Mouse (Mus musculus) forebrain, embryonic 14.5 days (tissue): ENCODE measurements at regions not wholly inside any gene's neighbourhood (a gene's known extent, or its start where the extent isn't known, plus 50 kb on each side); places are given as distances from the start of the nearest gene placed in this dataset.
A peak's percentile ranks its signal among the peaks of the same experiment; 100 is the strongest.

ENCODE experiments used
- ATAC-seq: fragments of 200-750 bp; cut with Nextera tagmentation; 2 replicates; pipeline ENCODE4 v1.8.0; 2017; ENCODE audit warnings: mild to moderate bottlenecking, moderate library complexity
- DNase-seq: peaks from one replicate; pipeline ENCODE4 v3.0.0-alpha.2; 2015; ENCODE audit warnings: low spot score
- H3K27ac ChIP-seq: fragments of 300-500 bp; sonication (generic); 2 replicates; pipeline ENCODE4 v1.5.1; 2014; ENCODE audit warnings: low read depth, mild to moderate bottlenecking, control low read depth, low read length, moderate library complexity
- H3K27me3 ChIP-seq: fragments of 300-500 bp; sonication (generic); replicated peaks from 2 replicates; pipeline ENCODE4 v1.6.1; 2014; ENCODE audit warnings: low read length, control low read depth, mixed read lengths; ENCODE audit not compliant: control insufficient read depth, insufficient read depth
- H3K36me3 ChIP-seq: fragments of 300-500 bp; sonication (generic); 2 replicates; pipeline ENCODE4 v1.6.1; 2014; ENCODE audit warnings: low read length, control low read depth; ENCODE audit not compliant: control insufficient read depth, insufficient read depth
- H3K4me1 ChIP-seq: fragments of 300-500 bp; sonication (generic); 2 replicates; pipeline ENCODE4 v1.6.1; 2014; ENCODE audit warnings: antibody characterized with exemption, low read length, control low read depth; ENCODE audit not compliant: control insufficient read depth, insufficient read depth
- H3K4me2 ChIP-seq: fragments of 300-500 bp; sonication (generic); 2 replicates; pipeline ENCODE4 v1.6.1; 2014; ENCODE audit warnings: mild to moderate bottlenecking, control low read depth, low read length
- H3K4me3 ChIP-seq: fragments of 300-500 bp; sonication (generic); 2 replicates; pipeline ENCODE4 v1.5.1; 2014; ENCODE audit warnings: low read depth, low read length, control low read depth
- H3K9ac ChIP-seq: fragments of 300-500 bp; sonication (generic); 2 replicates; pipeline ENCODE4 v1.6.1; 2014; ENCODE audit warnings: mild to moderate bottlenecking, low read length, control low read depth, moderate library complexity
- H3K9me3 ChIP-seq: fragments of 300-500 bp; sonication (generic); replicated peaks from 2 replicates; pipeline ENCODE4 v1.6.1; 2016; ENCODE audit warnings: low read length, control low read depth, mixed read lengths; ENCODE audit not compliant: control insufficient read depth
- WGBS: fragments of 180-500 bp; shearing (Covaris S2); extraction: QIAGEN DNeasy Blood & Tissue Kit; methylation state at CpG from one replicate; pipeline ENCODE4 v1.1.7; 2014; 5-methylcytosine and 5-hydroxymethylcytosine counted together

DNA sequence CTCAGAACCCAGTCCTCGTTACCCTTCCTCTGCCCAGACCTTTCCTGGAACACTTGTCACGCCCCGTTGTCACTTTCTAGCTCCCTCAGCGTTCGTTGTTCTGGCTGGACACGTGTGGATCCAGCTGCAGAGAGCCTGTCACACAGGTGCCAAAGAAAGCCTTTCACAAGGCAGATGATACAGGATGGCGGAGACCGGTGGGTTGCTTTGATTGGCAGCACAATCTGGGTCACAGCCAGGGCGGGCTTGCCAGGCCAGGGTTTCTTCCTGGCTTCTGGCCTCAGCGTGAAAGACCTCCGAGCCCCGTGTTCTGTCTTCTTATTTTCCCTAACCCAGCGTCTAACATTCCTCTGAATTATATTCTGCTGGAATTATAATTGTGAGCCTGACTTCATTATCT lies 94.7 kb upstream of the Tmem189 start:
- no peak for ATAC-seq
- Histone ChIP-seq H3K27ac (no peak overlapping the region), H3K9me3 (no peaks in the 10 kb centered on the region), H3K4me3 (no peak overlapping the region), H3K9ac (no peak overlapping the region), H3K36me3 (no peaks in the 10 kb centered on the region), H3K4me2 (no peak overlapping the region), H3K4me1 (no peaks in the 10 kb centered on the region), H3K27me3 (no peaks in the 10 kb centered on the region)
- DNase-seq = no peak
- WGBS = 83% methylated on average over 13 of the region's 13 CpGs

DNA sequence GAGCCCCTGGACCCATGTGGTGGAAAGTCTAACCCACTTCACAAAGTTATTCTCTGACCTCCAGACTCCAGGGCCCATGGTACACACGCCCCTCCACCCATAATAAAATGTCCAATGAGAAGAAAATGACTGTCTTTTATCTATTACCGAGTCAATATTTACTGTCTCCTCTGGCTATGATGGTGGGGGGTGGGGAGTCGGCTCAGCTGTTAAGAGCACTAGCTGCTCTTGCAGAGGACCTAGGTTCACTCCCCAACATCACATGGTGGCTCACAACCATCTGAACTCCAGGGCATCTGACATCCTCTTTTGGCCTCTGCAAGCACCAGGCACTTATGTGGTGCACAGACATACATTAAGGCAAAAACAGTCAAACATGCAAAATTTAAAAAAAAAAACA lies 93.8 kb upstream of the Tmem189 start:
- Histone ChIP-seq H3K4me1 (no peaks in the 10 kb centered on the region), H3K9ac (no peak overlapping the region), H3K27ac (no peak overlapping the region), H3K4me3 (no peak overlapping the region), H3K4me2 (no peak overlapping the region), H3K27me3 (no peaks in the 10 kb centered on the region), H3K36me3 (no peaks in the 10 kb centered on the region), H3K9me3 (no peaks in the 10 kb centered on the region)
- WGBS = 74% methylated on average over 3 of the region's 3 CpGs
- no peak for ATAC-seq
- DNase-seq = no peak

DNA sequence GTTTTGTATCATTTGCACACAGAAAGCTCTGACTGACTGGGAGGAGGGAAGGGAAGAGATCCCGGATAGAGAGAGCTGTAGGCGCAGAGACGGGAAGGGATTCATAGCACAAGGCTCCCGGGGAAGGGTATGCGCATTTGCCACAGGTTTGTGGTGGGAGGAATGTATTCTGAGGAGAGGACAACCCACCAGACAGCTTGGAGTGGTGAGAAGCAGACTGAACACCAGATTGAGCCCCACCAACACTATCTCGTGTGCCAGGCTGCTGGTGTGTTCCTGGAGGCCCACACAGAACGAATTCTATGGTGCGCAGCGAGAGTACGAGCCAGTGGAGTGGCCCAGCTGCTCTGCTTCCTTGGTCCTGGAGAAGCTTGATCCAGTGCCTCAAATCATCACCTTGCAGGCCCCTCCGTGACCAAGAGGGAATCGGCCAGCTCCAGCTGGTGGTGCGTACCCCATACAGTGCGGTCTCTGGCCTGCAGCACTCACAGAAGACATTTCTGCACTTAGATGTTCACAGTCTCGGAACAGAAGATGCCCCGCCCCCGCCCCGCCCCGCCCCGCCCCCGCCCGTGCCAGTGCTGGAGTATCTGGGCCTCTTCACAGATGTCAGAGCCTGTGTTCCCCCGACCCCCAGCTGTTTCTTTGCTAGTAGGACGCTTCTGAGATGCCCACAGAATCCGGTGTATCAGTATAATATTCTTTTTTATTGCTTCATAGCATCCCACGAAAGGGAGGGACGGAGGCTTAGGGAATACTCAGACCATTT lies 92.8 kb upstream of the Tmem189 start:
- Histone ChIP-seq H3K9ac (no peak overlapping the region), H3K36me3 (no peaks in the 10 kb centered on the region), H3K27me3 (no peaks in the 10 kb centered on the region), H3K27ac (no peak overlapping the region), H3K4me1 (peaks cover 5% of the 10 kb centered on the region), H3K4me2 (no peak overlapping the region), H3K4me3 (no peak overlapping the region), H3K9me3 (no peaks in the 10 kb centered on the region)
- WGBS = 29% methylated on average over 27 of the region's 27 CpGs
- ATAC-seq = peak; percentile 42; the same call in 1 of the 2 replicates
- DNase-seq = peak; percentile 32

DNA sequence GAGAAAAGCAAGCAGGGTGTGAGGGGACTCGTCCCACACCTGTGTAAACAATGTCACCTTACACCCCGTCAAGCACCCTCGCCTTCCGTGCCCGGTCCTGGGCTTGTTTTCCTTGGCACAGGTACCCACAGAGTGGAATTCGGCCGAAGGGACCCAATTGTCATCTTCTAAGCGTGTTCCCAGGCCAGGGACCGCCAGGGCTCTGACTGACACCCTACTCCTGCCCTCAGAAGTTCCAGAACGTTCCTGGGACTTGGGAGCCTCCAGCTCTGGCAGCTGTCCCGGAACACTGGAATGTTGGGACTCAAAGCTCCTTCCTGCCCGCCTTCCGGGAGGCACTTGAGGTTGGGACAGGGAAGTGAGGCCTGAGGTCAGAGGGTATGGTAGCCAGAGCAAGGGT lies 91.9 kb upstream of the Tmem189 start:
- ATAC-seq = no peak
- 77% methylated on average over 13 of the region's 13 CpGs for WGBS

DNA sequence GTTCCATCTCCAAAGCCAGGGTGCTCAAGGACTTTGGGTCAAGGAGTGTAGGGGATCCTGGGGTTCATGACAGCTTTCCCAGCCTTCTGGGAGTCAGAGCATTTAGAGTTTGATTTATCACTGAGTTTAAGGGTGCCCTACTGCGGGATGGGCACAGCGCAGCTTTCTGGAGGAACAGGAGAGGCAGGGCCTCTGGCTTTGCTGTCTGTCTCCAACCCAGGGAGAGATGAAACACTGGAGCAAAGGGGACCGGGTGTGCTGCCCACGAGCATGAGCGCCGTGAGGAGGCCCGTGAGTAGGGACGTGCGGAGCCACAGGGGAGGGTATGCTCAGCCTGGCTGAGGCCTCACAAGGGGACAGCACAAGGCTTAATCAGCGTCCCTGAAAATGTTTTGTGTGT lies 89.1 kb upstream of the Tmem189 start:
- Histone ChIP-seq H3K36me3 (no peaks in the 10 kb centered on the region), H3K27me3 (no peaks in the 10 kb centered on the region), H3K4me2 (no peak overlapping the region), H3K9me3 (no peaks in the 10 kb centered on the region), H3K4me3 (no peak overlapping the region), H3K27ac (no peak overlapping the region), H3K4me1 (peaks cover 7% of the 10 kb centered on the region), H3K9ac (no peak overlapping the region; the same call in 1 of the 2 replicates)
- WGBS = 64% methylated on average over 10 of the region's 10 CpGs
- DNase-seq (no peak), ATAC-seq (no peak)

More for the DNA sequence above, 91.9 kb upstream of the Tmem189 start:
- Histone ChIP-seq H3K4me2 (no peak overlapping the region), H3K27me3 (no peaks in the 10 kb centered on the region), H3K4me3 (no peak overlapping the region), H3K4me1 (peaks cover 7% of the 10 kb centered on the region), H3K9ac (no peak overlapping the region), H3K36me3 (no peaks in the 10 kb centered on the region), H3K27ac (no peak overlapping the region), H3K9me3 (no peaks in the 10 kb centered on the region)
- DNase-seq = no peak

DNA sequence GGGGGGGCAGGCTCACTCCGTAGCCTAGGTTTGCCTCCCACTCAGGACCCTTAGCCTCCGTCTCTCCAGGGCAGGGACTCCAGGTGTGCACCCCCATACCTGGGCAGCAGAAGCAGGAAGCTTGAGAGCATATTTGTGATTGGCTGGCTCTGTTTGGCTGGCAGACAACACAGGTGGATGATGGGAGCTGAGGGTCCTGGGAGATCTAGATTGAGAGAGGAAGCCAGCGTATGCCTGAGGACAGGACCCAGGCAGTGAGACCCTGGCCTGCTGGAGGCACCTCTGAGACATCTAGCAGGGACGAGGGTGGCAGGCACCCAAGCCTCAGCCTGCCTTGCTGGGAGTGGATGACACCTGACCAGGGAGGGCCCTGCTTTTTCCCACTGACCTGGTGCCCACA lies 88.6 kb upstream of the Tmem189 start:
- no peak for DNase-seq
- Histone ChIP-seq H3K27me3 (no peaks in the 10 kb centered on the region), H3K27ac (no peak overlapping the region), H3K4me1 (peaks cover 7% of the 10 kb centered on the region), H3K4me3 (no peak overlapping the region), H3K9ac (no peak overlapping the region; the same call in 1 of the 2 replicates), H3K36me3 (no peaks in the 10 kb centered on the region), H3K9me3 (no peaks in the 10 kb centered on the region), H3K4me2 (peak overlapping the region; percentile 89)
- ATAC-seq = no peak
- WGBS = 59% methylated on average over 4 of the region's 4 CpGs

DNA sequence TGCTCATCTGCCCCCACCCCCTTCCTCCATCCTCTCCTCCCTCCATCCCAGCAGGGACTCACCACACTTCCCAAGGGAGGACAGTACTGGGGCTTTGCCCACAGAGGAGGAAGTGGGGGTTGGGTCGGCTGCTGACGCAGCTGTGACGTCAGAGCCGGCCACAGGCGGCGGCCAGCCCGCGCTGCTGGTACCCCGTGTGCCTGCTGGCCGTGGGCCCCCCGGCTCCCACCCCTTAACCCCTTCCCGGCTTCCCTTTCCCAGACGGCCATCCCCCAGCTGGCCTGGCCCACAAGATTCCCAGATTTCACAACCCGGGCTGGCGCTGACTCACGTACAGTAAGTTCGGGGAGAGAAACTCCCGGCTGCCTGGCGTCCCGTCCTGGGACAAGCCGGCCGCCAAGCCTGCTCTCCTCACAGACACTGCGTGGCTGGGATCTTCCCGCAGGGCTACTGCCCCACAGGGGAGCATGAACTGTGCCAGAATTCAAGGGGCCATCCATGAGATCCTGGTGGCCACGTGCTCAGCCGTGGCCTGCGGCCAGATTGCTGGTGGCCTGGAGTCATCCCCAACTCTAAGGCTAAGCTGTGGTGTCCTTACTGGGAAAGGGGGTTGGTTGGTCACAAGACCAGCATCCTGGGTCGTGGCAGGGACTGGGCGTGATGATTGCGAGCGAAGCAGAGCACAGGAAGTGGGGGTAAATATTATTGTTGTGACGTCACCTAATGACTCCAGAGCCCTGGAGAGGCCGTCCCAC lies 87.9 kb upstream of the Tmem189 start:
- 1% methylated on average over 33 of the region's 33 CpGs for WGBS
- peak overlapping the region; percentile 48 for H3K4me3 ChIP-seq
- peaks cover 7% of the 10 kb centered on the region for H3K4me1 ChIP-seq
- H3K36me3 ChIP-seq = no peaks in the 10 kb centered on the region
- no peaks in the 10 kb centered on the region for H3K9me3 ChIP-seq
- no peak overlapping the region for H3K27ac ChIP-seq
- peak; percentile 86 for ATAC-seq
- DNase-seq = peak; percentile 72
- H3K4me2 ChIP-seq = peak overlapping the region; percentile 89
- no peaks in the 10 kb centered on the region for H3K27me3 ChIP-seq
- H3K9ac ChIP-seq = peak overlapping the region; percentile 61

DNA sequence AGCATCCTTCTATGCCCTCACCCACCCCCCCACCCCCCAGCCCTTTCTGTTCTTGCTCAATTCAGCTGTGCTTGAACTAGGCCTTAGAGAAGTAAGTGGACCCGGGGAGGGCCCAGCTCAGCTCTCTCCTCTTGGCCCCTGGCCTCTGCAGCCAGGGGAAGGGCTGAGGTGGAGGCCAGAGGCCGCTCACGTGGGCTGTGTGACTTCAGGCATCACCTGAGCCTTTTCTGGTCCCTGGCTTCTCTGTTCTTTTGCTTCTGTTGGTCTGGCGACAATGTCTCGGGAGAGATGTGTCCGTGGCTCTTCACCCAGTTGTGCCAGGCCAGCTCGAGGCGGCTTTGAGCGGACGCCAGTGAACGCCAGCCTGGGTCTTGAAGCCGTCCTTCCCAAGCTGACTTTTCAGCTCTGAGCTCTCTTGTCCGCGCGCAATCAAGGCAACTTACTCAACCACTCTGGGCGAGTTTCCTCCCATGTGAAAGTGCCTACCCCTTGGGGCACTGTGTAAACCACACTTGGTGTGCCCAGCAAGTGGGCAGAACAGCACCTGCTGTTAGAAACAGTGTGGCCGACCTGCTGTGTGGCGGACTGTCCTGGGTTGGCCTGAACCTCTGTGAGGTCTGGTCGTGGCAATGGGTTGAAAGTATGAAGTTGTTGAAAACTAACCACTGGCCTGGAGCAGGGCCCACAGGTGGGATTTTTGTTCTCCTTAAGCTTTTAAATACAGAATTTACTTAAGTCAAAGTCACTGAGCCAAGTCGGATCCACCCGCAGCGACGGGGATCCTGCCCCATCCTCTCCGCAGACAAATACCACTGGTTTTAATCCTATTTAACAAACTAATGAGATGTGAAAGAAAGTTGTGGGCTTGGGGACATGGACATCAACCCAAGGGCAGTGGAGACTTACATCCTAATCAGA lies 86.9 kb upstream of the Tmem189 start:
- DNase-seq (no peak), ATAC-seq (no peak)
- Histone ChIP-seq H3K36me3 (no peaks in the 10 kb centered on the region), H3K4me1 (peaks cover 7% of the 10 kb centered on the region), H3K27me3 (no peaks in the 10 kb centered on the region), H3K4me3 (peak overlapping the region; percentile 48; the same call in 1 of the 2 replicates), H3K9me3 (no peaks in the 10 kb centered on the region), H3K9ac (no peak overlapping the region), H3K4me2 (peak overlapping the region; percentile 89), H3K27ac (no peak overlapping the region)
- WGBS = 66% methylated on average over 24 of the region's 24 CpGs
